Mouse (Mus musculus) embryonic facial prominence, embryonic 11.5 days (tissue): ENCODE measurements around the gene St3gal6. TPM values are rescaled to one million over a fixed set of nuclear protein-coding genes. Genes with fewer than 3 reads are reported as not detected.

Source experiments
- ATAC-seq: fragments of 200-750 bp; cut with Nextera tagmentation; replicated peaks from 2 replicates; pipeline ENCODE4 v1.8.0; 2017; ENCODE audit warnings: low read depth; ENCODE audit not compliant: insufficient number of reproducible peaks, low FRiP score, low TSS enrichment
- DNase-seq: peaks from one replicate; pipeline ENCODE4 v3.0.0-alpha.2; 2015; ENCODE audit warnings: low spot score
- H3K27ac ChIP-seq: fragments of 300-500 bp; sonication (generic); replicated peaks from 2 replicates; pipeline ENCODE4 v1.5.1; 2014; ENCODE audit warnings: mild to moderate bottlenecking, low read depth, low read length, control low read depth
- H3K27me3 ChIP-seq: fragments of 300-500 bp; sonication (generic); 2 replicates; pipeline ENCODE4 v1.6.1; 2014; ENCODE audit warnings: mild to moderate bottlenecking, low read length, moderate library complexity, mixed read lengths; ENCODE audit not compliant: control insufficient read depth, insufficient read depth
- H3K36me3 ChIP-seq: fragments of 300-500 bp; sonication (generic); replicated peaks from 2 replicates; pipeline ENCODE4 v1.6.1; 2014; ENCODE audit warnings: low read depth, mild to moderate bottlenecking, low read length, moderate library complexity, mixed read lengths; ENCODE audit not compliant: control insufficient read depth, insufficient read depth
- H3K4me1 ChIP-seq: fragments of 300-500 bp; sonication (generic); 2 replicates; pipeline ENCODE4 v1.6.1; 2014; ENCODE audit warnings: low read length, mixed read lengths; ENCODE audit not compliant: control insufficient read depth, insufficient read depth
- H3K4me2 ChIP-seq: fragments of 300-500 bp; sonication (generic); 2 replicates; pipeline ENCODE4 v1.6.1; 2014; ENCODE audit warnings: low read depth, mild to moderate bottlenecking, control low read depth, low read length, moderate library complexity
- H3K4me3 ChIP-seq: fragments of 300-500 bp; sonication (generic); 2 replicates; pipeline ENCODE4 v1.5.1; 2014; ENCODE audit warnings: low read depth, low read length, control low read depth
- H3K9ac ChIP-seq: fragments of 300-500 bp; sonication (generic); replicated peaks from 2 replicates; pipeline ENCODE4 v1.6.1; 2014; ENCODE audit warnings: mild to moderate bottlenecking, control low read depth, low read length
- H3K9me3 ChIP-seq: fragments of 300-500 bp; sonication (generic); replicated peaks from 2 replicates; pipeline ENCODE4 v1.6.1; 2016; ENCODE audit warnings: mild to moderate bottlenecking, low read length, inconsistent platforms, mixed read lengths; ENCODE audit not compliant: control insufficient read depth
- WGBS: fragments of 180-500 bp; shearing (Covaris S2); extraction: QIAGEN DNeasy Blood & Tissue Kit; methylation state at CpG from one replicate; pipeline ENCODE4 v1.1.7; 2014; 5-methylcytosine and 5-hydroxymethylcytosine counted together
- polyA plus RNA-seq: library from polyadenylated mRNA; unstranded; fragments of >200 nt; fragmentation: Nextera tagmentation; extraction: Ambion mirVana; gene quantifications from 2 replicates; pipeline ENCODE4 v1.2.1, GENCODE M21; 2014

St3gal6 gene
- polyA plus RNA-seq, 1 experiment from 2014 or later: 9.9 TPM

DNA sequence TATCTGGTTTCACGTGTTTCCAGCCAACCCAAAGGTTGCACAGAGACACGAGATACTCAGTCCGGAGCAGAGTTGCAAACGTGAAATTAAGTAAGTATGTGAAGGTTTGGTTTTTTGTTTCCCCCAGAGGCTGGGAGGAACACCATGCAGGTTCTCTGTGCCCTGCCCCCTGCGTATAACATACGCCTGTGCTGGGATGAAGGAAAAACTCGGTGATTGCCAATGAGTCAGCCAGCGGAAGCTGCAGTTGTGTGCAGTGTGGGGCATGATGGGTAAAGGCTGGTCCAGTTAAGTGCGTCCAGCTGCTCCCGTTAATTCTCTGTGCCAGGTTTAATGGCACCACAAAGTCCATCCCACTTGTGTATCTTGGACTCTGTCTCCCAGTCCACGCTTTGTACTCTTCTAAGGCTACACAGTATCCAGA is 4.4 kb downstream of the St3gal6 start:
- Histone ChIP-seq H3K9me3 (no peaks in the 10 kb centered on the region), H3K4me2 (no peak overlapping the region), H3K27me3 (no peaks in the 10 kb centered on the region), H3K9ac (no peak overlapping the region), H3K27ac (no peak overlapping the region), H3K4me3 (no peak overlapping the region), H3K36me3 (no peaks in the 10 kb centered on the region), H3K4me1 (no peaks in the 10 kb centered on the region)
- DNase-seq (no peak), ATAC-seq (no peak)
- 63% methylated on average over 11 of the region's 11 CpGs for WGBS

DNA sequence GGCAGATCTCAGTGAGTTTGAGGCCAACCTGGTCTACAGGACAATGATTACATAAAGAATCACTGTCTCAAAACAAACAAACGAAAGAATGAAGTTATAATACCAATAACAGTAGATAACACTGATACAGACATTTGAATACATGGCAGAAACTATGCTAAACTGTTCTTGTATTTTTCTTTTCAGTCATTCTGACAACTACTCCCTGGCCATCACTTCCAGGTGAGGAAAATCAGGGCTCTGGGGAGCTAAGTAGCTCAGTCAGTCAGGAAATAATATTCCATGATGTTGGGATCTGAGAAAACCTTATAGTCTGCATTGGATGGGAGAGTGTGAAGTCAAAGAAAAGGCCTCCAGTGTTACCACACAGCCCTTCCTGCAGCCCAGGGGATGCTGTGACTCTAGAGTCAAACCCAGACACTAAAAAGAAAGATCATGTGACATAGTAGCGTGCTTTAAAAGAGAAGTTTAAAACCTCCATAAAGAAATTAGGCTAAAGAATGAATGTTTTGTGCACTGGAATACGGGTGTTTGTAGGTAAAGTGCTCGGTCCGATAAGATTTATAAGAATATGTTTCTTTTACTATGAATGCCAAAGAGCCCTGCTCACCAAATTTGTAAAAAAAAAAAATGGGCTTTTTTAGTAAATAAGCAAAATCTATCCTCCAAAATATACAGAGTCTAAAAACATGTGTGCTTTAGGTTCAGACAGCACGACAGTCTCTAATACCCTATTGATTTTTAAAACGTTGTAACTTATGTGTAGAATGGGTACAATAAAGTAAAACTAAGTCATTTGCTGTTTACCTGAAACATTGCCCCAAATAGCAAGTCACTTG is 6.9 kb downstream of the St3gal6 start:
- no peak overlapping the region for H3K9ac ChIP-seq
- no peaks in the 10 kb centered on the region for H3K36me3 ChIP-seq
- no peaks in the 10 kb centered on the region for H3K4me1 ChIP-seq
- no peak for ATAC-seq
- WGBS: 91% methylated on average over 7 of the region's 7 CpGs
- H3K9me3 ChIP-seq: no peaks in the 10 kb centered on the region
- DNase-seq: no peak
- H3K27ac ChIP-seq: no peak overlapping the region
- H3K27me3 ChIP-seq: no peaks in the 10 kb centered on the region
- H3K4me3 ChIP-seq: no peak overlapping the region
- H3K4me2 ChIP-seq: no peak overlapping the region

DNA sequence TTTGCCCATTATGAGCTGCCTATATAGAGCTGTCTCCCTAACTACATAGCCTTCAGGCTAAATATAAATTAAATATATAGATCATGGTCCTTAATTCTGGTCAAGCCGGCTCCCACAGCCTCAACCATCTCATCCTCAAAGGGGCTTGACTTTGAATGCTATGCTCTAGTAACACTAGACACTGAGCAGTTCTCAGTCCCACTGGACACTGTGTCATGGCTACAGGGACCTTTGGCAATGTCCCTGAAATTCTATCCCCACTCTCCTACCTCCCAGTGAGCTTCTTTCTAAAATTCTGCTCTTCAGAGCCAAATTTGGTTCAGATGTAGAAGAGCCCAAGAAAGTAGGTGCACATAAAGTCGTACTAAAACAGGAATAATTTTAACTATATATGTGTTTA is 7.9 kb downstream of the St3gal6 start:
- DNase-seq (no peak), ATAC-seq (no peak)
- H3K4me1 ChIP-seq: no peaks in the 10 kb centered on the region
- H3K27ac ChIP-seq: no peak overlapping the region
- no peak overlapping the region for H3K4me3 ChIP-seq
- H3K9ac ChIP-seq: no peak overlapping the region
- no peak overlapping the region for H3K4me2 ChIP-seq
- no peaks in the 10 kb centered on the region for H3K36me3 ChIP-seq
- 77% methylated on average over 2 of the region's 2 CpGs for WGBS
- no peaks in the 10 kb centered on the region for H3K9me3 ChIP-seq
- no peaks in the 10 kb centered on the region for H3K27me3 ChIP-seq

DNA sequence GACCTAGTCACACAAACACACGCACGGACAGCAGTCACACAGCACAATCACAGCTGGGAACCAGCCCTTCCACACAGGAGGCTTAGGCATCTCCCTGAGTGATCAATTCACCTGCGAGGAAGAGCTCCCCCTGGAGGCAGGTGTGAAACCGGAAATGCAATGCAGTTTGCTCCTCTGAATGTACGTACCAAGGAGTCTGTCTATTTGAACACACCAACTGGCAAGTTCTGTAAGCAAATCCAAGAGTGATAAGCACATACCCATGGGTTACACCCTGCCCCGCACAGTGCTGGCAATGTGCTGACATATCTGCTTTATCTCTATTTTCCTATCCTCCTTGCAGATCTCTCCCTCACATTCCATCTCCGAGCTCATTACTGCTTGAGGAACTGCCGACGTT is 9.5 kb downstream of the St3gal6 start:
- H3K4me2 ChIP-seq: no peak overlapping the region
- no peak overlapping the region for H3K27ac ChIP-seq
- H3K36me3 ChIP-seq: no peaks in the 10 kb centered on the region
- DNase-seq (no peak), ATAC-seq (no peak)
- 86% methylated on average over 9 of the region's 9 CpGs for WGBS
- no peaks in the 10 kb centered on the region; the same call in 1 of the 2 replicates for H3K4me1 ChIP-seq
- no peaks in the 10 kb centered on the region for H3K9me3 ChIP-seq
- H3K4me3 ChIP-seq: no peak overlapping the region
- no peak overlapping the region for H3K9ac ChIP-seq
- H3K27me3 ChIP-seq: no peaks in the 10 kb centered on the region

DNA sequence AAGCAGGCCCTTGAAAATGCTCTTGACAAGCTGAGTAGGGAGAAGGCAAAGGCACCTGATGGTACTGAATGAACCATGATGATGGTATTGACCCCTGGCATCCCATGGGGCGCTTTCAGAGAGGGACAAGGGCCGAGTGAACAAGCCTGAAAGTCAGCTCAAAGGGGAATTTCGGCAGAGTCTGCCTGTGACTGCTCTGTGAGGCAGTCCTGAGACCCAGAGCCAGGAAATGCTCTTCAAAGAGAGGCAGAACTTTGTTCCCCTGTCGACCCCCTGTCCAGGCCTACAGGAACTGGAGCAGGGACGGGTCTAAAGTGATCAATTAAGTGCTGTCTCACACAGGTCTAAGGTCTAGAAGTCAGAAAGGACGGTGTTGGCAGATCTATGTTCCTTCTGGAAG is 10.3 kb downstream of the St3gal6 start:
- Histone ChIP-seq H3K9ac (no peak overlapping the region), H3K27me3 (no peaks in the 10 kb centered on the region), H3K36me3 (no peaks in the 10 kb centered on the region), H3K9me3 (no peaks in the 10 kb centered on the region), H3K27ac (no peak overlapping the region), H3K4me1 (no peaks in the 10 kb centered on the region; the same call in 1 of the 2 replicates), H3K4me3 (no peak overlapping the region), H3K4me2 (no peak overlapping the region)
- ATAC-seq (no peak), DNase-seq (no peak)
- WGBS: 23% methylated on average over 6 of the region's 6 CpGs

DNA sequence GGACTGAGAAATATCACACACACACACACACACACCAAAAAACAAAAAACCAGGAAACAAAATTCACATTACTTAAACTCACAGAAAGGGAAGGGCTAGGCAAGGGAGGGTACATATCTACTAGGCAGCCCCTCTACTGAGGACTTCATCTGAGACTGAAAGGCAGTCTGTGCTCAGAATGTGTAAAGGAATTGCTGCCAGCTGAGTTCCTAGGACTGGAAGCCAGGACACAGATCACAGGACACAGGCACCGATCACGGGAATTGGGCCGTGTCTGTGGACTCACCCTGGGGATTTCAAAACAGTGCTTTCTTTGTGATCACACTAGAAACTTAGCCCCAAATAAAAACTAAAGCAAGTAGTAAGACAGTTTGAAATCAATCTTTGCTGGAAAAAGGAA is 11.2 kb downstream of the St3gal6 start:
- no peak overlapping the region for H3K9ac ChIP-seq
- H3K4me2 ChIP-seq: no peak overlapping the region
- H3K36me3 ChIP-seq: no peaks in the 10 kb centered on the region
- no peak overlapping the region for H3K27ac ChIP-seq
- DNase-seq (peak; percentile 43), ATAC-seq (peak; percentile 65)
- H3K4me3 ChIP-seq: no peak overlapping the region
- no peaks in the 10 kb centered on the region; the same call in 1 of the 2 replicates for H3K4me1 ChIP-seq
- H3K27me3 ChIP-seq: no peaks in the 10 kb centered on the region
- no peaks in the 10 kb centered on the region for H3K9me3 ChIP-seq
- 12% methylated on average over 3 of the region's 3 CpGs for WGBS

DNA sequence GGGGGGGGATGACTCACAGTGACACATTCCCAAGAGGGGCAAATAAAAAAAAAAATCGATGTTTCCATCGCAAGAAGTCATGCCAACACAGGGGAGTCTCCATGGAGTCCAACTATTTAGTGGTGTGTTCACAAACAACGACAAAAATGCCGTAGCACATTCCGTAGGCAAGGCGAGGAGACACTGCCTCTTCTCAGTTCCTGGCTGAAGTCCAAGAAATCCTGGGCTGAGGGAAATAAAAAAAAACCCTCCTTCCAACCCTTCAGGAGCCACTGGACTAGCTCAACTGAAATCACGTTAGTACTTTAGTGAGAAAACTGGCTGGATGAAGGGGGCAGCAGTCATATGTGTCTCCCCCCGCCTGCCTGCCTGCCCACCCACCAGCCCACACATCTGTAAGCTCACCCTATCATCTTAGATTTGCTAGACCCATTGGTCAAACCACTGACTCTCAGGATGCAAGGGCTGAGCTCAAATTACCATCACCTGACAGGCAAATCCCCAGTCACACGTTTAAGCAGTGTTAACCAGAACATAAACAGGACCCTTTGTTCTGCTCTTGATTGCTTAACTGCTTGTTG is 11.8 kb downstream of the St3gal6 start:
- Histone ChIP-seq H3K27me3 (no peaks in the 10 kb centered on the region), H3K27ac (no peak overlapping the region), H3K9me3 (no peaks in the 10 kb centered on the region), H3K4me2 (no peak overlapping the region), H3K4me1 (no peaks in the 10 kb centered on the region; the same call in 1 of the 2 replicates), H3K4me3 (no peak overlapping the region), H3K36me3 (no peaks in the 10 kb centered on the region), H3K9ac (no peak overlapping the region)
- WGBS: 34% methylated on average over 9 of the region's 9 CpGs
- DNase-seq (peak; percentile 57), ATAC-seq (peak; percentile 69)

DNA sequence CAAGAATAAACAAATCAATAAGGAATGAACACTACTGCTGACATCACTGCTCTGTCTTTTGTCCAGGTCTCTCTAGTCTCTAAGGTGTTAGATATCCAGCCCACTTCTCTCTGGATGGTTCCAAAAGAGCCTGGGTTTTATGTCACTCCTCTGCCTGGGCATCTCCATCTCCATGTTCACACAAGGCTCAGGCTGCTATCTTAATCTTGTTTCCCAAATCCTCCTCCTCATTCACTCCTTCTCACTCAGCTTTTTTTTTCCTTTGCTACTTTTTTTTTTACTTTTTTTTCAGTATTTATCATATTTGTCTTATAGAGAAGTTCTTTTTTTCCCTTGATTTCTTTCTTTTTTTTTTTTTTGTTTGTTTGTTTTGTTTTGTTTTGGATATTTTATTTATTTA is 19.1 kb downstream of the St3gal6 start:
- Histone ChIP-seq H3K27me3 (no peaks in the 10 kb centered on the region), H3K4me1 (no peaks in the 10 kb centered on the region; the same call in 1 of the 2 replicates), H3K4me2 (no peak overlapping the region), H3K27ac (no peak overlapping the region), H3K9ac (no peak overlapping the region), H3K36me3 (no peaks in the 10 kb centered on the region), H3K4me3 (no peak overlapping the region), H3K9me3 (no peaks in the 10 kb centered on the region)
- DNase-seq: no peak
- no peak for ATAC-seq
